Mouse (Mus musculus): ENCODE data around the gene Pou5f1.

GRCm38 (mm10) chr17:35507556-35508260 lies 1.9 kb downstream of the Pou5f1 start:
- TF ChIP-seq TAL1 (IDR thresholded peaks at IDR 0.05; ENCODE audit: low read length) (no peak), GATA1 (IDR thresholded peaks at IDR 0.05; ENCODE audit: low read length) (no peak)

Measured in erythroblast, embryonic 14.5 days (primary cell).